Mouse (Mus musculus) right cerebral cortex, postnatal 25 days (tissue): Measurements from ENCODE around the gene Med12.
"Not testable (repeated sequence)": the region's sequence is repeated elsewhere in the genome, so short reads cannot be mapped to it uniquely, and the experiment has no call there.

Experiments
- DNase-seq: peaks from one replicate; pipeline ENCODE4 v3.0.0; 2022

The Med12 gene

GRCm38 (mm10) chrX:101300427-101301030, 26.7 kb downstream of the Med12 start:
- no peak for DNase-seq

- DNase-seq: no peak
These were observed 27.8 kb downstream of the Med12 start for GRCm38 (mm10) chrX:101301654-101302053.

- DNase-seq: no peak
These were observed 30.8 kb downstream of the Med12 start for GRCm38 (mm10) chrX:101304646-101305045.

GRCm38 (mm10) chrX:101309299-101309698, 35.5 kb downstream of the Med12 start:
- no peak for DNase-seq

- DNase-seq: peak; percentile 76
These were observed 40.0 kb downstream of the Med12 start for GRCm38 (mm10) chrX:101313625-101314359.

GRCm38 (mm10) chrX:101319775-101320174, 45.9 kb downstream of the Med12 start:
- no peak for DNase-seq

- no peak for DNase-seq
These were observed 52.4 kb downstream of the Med12 start for GRCm38 (mm10) chrX:101325989-101326899.

GRCm38 (mm10) chrX:101329372-101330028, 55.7 kb downstream of the Med12 start:
- peak; percentile 53 for DNase-seq

- no peak for DNase-seq
These were observed 58.2 kb downstream of the Med12 start for GRCm38 (mm10) chrX:101332031-101332374.

GRCm38 (mm10) chrX:101332375-101333211, 58.8 kb downstream of the Med12 start:
- DNase-seq: peak; percentile 85

- DNase-seq: no peak
These were observed 60.8 kb downstream of the Med12 start for GRCm38 (mm10) chrX:101334606-101335005.

GRCm38 (mm10) chrX:101338666-101339065, 64.8 kb downstream of the Med12 start:
- DNase-seq: no peak

GRCm38 (mm10) chrX:101342837-101343236, 69.0 kb downstream of the Med12 start:
- not testable (repeated sequence) for DNase-seq

- no peak for DNase-seq
These were observed 71.6 kb downstream of the Med12 start for GRCm38 (mm10) chrX:101345456-101345855.

GRCm38 (mm10) chrX:101346475-101346874, 72.6 kb downstream of the Med12 start:
- DNase-seq: no peak
